Mouse (Mus musculus): Measurements from ENCODE around the gene 3110009E18Rik. TPM values are rescaled to one million over a fixed set of nuclear protein-coding genes. Genes with fewer than 3 reads are reported as not detected.

The 3110009E18Rik gene
- polyA plus RNA-seq, 1 experiment from 2014 or later: 17.3 TPM

DNA sequence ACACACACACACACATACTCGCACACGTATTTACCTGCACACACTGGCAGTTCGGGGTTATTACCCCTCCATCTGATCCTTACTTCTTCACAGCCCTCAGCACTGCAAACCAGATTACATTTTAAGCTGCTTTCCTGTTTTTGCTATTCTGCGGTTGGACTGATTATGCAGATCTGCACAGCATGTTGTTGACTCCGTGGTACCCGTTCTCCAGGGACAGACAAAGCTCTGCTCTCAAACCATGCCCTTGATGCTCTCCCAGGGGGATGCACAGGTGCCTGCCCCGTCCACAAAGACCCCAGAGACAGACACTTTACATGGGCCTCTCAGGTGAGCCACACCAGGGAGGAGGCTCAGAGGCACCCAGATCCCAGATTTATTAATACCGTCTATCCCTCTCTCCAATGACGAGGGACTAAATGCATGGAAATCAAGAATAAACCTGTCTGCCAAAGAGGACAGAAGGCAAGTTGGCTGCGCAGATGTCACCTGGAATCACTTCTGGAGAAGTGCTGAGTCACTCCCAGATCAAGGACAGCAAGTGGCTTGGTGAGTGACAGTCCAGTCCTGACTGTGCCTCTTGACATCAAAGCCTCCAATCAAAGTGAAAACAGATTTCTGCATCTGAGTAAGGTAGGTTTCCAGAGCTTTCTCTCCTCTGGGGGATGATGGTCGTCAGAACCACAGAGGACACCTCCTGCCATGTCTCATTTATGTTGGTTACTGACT, 87.7 kb downstream of the 3110009E18Rik start:
- no peak for ATAC-seq (ENCODE audit: low read depth)
- H3K9ac ChIP-seq (replicated peaks; ENCODE audit: low read depth, low read length): no peak overlapping the region
- 84% methylated on average over 11 of the region's 11 CpGs for WGBS
- H3K27ac ChIP-seq (ENCODE audit: low read depth, low read length): no peak overlapping the region
- H3K4me2 ChIP-seq (ENCODE audit: low read depth, low read length): no peak overlapping the region
- H3K27me3 ChIP-seq (ENCODE audit: control insufficient read depth, insufficient read depth, low read length): no peaks in the 10 kb centered on the region
- H3K36me3 ChIP-seq (ENCODE audit: control insufficient read depth, insufficient read depth, low read length): no peaks in the 10 kb centered on the region
- H3K9me3 ChIP-seq (ENCODE audit: control insufficient read depth, low read length): no peaks in the 10 kb centered on the region
- H3K4me1 ChIP-seq (ENCODE audit: control insufficient read depth, insufficient read depth, low read length): no peaks in the 10 kb centered on the region
- H3K4me3 ChIP-seq (ENCODE audit: low read depth, low read length): no peak overlapping the region

GRCm38 (mm10) chr1:120220841-120221240, 99.9 kb downstream of the 3110009E18Rik start:
- Histone ChIP-seq H3K27me3 (ENCODE audit: control insufficient read depth, insufficient read depth, low read length) (no peaks in the 10 kb centered on the region), H3K9ac (replicated peaks; ENCODE audit: low read depth, low read length) (no peak overlapping the region), H3K27ac (ENCODE audit: low read depth, low read length) (no peak overlapping the region), H3K36me3 (ENCODE audit: control insufficient read depth, insufficient read depth, low read length) (no peaks in the 10 kb centered on the region), H3K4me3 (ENCODE audit: low read depth, low read length) (no peak overlapping the region), H3K9me3 (ENCODE audit: control insufficient read depth, low read length) (no peaks in the 10 kb centered on the region), H3K4me2 (ENCODE audit: low read depth, low read length) (no peak overlapping the region), H3K4me1 (ENCODE audit: control insufficient read depth, insufficient read depth, low read length) (no peaks in the 10 kb centered on the region)
- 66% methylated on average over 6 of the region's 6 CpGs for WGBS
- no peak for ATAC-seq (ENCODE audit: low read depth)

DNA sequence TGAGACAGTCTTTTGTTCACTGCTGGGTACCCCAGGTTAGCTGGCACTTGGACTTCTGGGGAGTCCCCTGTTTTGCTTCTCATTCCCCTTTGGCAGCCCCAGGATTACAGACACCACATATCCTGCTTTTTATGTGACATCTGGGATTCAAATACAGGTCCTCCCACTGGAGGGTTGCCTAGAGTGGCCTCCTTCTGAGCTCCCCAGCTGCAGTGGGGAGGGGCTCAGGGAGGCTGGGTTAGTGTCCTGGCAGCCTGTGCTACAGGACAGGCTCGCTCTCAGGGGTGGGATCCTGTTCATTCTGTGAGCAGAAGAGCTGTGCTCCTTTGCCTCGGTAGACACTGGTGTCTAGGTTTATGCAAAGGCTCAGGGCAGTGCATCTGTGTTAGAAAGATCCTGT, 100.3 kb downstream of the 3110009E18Rik start:
- Histone ChIP-seq H3K4me3 (ENCODE audit: low read depth, low read length) (no peak overlapping the region), H3K36me3 (ENCODE audit: control insufficient read depth, insufficient read depth, low read length) (no peaks in the 10 kb centered on the region), H3K27ac (ENCODE audit: low read depth, low read length) (no peak overlapping the region), H3K9me3 (ENCODE audit: control insufficient read depth, low read length) (no peaks in the 10 kb centered on the region), H3K4me1 (ENCODE audit: control insufficient read depth, insufficient read depth, low read length) (no peaks in the 10 kb centered on the region), H3K9ac (replicated peaks; ENCODE audit: low read depth, low read length) (no peak overlapping the region), H3K4me2 (ENCODE audit: low read depth, low read length) (no peak overlapping the region), H3K27me3 (ENCODE audit: control insufficient read depth, insufficient read depth, low read length) (no peaks in the 10 kb centered on the region)
- no peak for ATAC-seq (ENCODE audit: low read depth)
- whole genome bisulfite sequencing: 60% methylated on average over 2 of the region's 2 CpGs

DNA sequence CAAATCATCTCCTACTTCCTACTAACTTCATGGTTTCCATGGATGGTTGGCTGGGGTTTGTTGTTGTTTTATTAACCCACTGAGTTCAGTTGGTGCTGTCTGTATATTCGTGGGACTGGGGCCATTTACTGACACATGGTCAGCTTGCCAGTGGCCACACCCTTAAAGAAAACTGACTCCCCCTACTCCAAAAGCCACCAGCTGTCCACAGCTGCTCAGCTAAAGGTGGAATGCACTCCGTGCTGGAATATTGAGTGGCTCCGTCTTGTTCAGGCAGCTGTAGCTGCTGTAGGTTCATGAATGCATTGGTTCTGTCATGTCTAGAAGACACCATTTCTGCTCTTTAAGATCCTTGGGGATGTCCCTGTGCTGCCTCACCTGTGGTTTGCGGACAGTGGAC, 102.6 kb downstream of the 3110009E18Rik start:
- H3K9me3 ChIP-seq (ENCODE audit: control insufficient read depth, low read length): no peaks in the 10 kb centered on the region
- H3K36me3 ChIP-seq (ENCODE audit: control insufficient read depth, insufficient read depth, low read length): no peaks in the 10 kb centered on the region
- no peaks in the 10 kb centered on the region for H3K27me3 ChIP-seq (ENCODE audit: control insufficient read depth, insufficient read depth, low read length)
- WGBS: 77% methylated on average over 4 of the region's 4 CpGs
- ATAC-seq (ENCODE audit: low read depth): no peak
- no peak overlapping the region for H3K9ac ChIP-seq (replicated peaks; ENCODE audit: low read depth, low read length)
- no peak overlapping the region for H3K4me2 ChIP-seq (ENCODE audit: low read depth, low read length)
- no peak overlapping the region for H3K4me3 ChIP-seq (ENCODE audit: low read depth, low read length)
- H3K27ac ChIP-seq (ENCODE audit: low read depth, low read length): no peak overlapping the region
- H3K4me1 ChIP-seq (ENCODE audit: control insufficient read depth, insufficient read depth, low read length): no peaks in the 10 kb centered on the region

DNA sequence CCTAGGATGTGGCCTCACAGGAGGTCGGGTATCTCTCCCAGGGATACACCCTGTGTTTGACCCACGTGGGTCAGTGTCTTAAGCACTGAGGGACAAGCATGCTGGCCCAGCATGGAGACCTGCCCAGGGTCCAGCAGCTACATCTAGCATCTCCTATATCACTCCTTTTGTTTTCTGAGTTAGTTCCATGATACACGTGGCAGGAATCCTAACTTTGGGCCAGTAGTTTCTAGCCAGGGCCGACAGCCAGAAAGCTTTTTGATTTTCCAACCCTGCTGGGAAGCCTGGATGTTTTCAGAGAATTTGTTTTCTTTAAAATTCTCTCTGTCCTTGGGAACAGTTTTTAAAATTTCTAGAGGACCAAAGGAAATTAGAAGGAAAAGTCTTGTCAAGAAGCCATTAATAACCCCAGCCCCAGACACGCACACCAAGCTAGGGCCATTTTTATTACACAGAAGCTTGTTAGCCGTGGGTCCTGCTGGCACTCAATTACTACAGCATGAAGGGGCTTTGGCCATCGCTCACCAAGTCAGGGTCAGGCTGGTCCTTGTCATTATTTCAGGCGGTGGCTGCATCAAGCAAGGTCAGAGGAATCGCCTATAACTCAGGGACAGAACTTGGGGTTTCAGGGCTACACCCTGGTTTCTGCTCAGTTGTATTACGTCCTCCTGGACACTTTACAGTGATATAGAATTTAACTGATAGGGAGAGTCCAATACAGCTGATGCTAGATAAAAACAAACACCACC, 108.9 kb downstream of the 3110009E18Rik start:
- Histone ChIP-seq H3K9ac (replicated peaks; ENCODE audit: low read depth, low read length) (no peak overlapping the region), H3K27me3 (ENCODE audit: control insufficient read depth, insufficient read depth, low read length) (no peaks in the 10 kb centered on the region), H3K36me3 (ENCODE audit: control insufficient read depth, insufficient read depth, low read length) (no peaks in the 10 kb centered on the region), H3K4me3 (ENCODE audit: low read depth, low read length) (no peak overlapping the region), H3K4me2 (ENCODE audit: low read depth, low read length) (no peak overlapping the region), H3K4me1 (ENCODE audit: control insufficient read depth, insufficient read depth, low read length) (no peaks in the 10 kb centered on the region), H3K27ac (ENCODE audit: low read depth, low read length) (no peak overlapping the region), H3K9me3 (ENCODE audit: control insufficient read depth, low read length) (no peaks in the 10 kb centered on the region)
- ATAC-seq (ENCODE audit: low read depth): no peak
- 70% methylated on average over 10 of the region's 10 CpGs for WGBS

DNA sequence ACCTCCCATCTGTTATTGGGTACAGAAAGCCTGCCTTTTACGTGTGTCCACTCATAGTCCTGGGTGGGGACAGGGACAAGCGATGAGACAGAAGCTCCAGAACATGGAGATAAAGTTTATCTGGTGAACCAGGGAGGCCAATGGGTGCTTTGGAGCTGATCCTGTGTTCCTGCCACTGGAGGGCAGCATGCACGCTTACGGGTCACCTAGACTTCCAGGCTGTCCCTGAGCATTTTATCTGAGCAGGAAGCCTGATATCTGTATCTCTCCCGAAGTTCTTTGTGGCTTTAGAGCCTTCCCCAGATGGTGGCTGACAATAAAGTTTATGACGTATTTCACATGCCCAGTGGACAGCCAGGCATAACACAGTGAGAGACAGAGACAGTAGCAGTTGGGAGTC, 110.3 kb downstream of the 3110009E18Rik start:
- Histone ChIP-seq H3K4me2 (ENCODE audit: low read depth, low read length) (no peak overlapping the region), H3K27ac (ENCODE audit: low read depth, low read length) (no peak overlapping the region), H3K27me3 (ENCODE audit: control insufficient read depth, insufficient read depth, low read length) (no peaks in the 10 kb centered on the region), H3K4me1 (ENCODE audit: control insufficient read depth, insufficient read depth, low read length) (no peaks in the 10 kb centered on the region), H3K36me3 (ENCODE audit: control insufficient read depth, insufficient read depth, low read length) (no peaks in the 10 kb centered on the region), H3K9ac (replicated peaks; ENCODE audit: low read depth, low read length) (no peak overlapping the region), H3K9me3 (ENCODE audit: control insufficient read depth, low read length) (no peaks in the 10 kb centered on the region), H3K4me3 (ENCODE audit: low read depth, low read length) (no peak overlapping the region)
- ATAC-seq (ENCODE audit: low read depth): peak; percentile 60
- WGBS: 47% methylated on average over 6 of the region's 6 CpGs

DNA sequence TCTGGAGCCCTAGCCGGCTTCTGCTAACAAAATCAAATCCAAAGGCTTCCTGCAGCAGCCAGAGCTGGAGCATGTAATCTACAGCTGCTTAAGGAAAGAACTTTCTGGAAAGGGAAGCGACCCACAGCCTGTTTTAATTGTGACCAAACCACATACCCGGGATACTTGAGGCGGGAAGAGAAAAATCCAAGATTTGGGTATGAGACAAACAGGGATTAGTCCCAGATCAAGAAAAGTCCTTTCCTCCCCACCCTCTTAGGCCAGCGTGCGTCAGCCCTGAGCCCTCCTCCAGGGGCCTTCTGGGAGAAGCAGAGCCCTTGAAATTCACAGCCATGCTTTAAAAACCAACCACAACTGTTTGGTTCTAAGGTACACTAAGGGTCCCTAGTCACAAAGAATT, 111.2 kb downstream of the 3110009E18Rik start:
- Histone ChIP-seq H3K4me2 (ENCODE audit: low read depth, low read length) (no peak overlapping the region), H3K9me3 (ENCODE audit: control insufficient read depth, low read length) (no peaks in the 10 kb centered on the region), H3K4me3 (ENCODE audit: low read depth, low read length) (no peak overlapping the region), H3K36me3 (ENCODE audit: control insufficient read depth, insufficient read depth, low read length) (no peaks in the 10 kb centered on the region), H3K27ac (ENCODE audit: low read depth, low read length) (no peak overlapping the region), H3K4me1 (ENCODE audit: control insufficient read depth, insufficient read depth, low read length) (no peaks in the 10 kb centered on the region), H3K9ac (replicated peaks; ENCODE audit: low read depth, low read length) (no peak overlapping the region), H3K27me3 (ENCODE audit: control insufficient read depth, insufficient read depth, low read length) (no peaks in the 10 kb centered on the region)
- ATAC-seq (ENCODE audit: low read depth): no peak
- 85% methylated on average over 6 of the region's 6 CpGs for WGBS

DNA sequence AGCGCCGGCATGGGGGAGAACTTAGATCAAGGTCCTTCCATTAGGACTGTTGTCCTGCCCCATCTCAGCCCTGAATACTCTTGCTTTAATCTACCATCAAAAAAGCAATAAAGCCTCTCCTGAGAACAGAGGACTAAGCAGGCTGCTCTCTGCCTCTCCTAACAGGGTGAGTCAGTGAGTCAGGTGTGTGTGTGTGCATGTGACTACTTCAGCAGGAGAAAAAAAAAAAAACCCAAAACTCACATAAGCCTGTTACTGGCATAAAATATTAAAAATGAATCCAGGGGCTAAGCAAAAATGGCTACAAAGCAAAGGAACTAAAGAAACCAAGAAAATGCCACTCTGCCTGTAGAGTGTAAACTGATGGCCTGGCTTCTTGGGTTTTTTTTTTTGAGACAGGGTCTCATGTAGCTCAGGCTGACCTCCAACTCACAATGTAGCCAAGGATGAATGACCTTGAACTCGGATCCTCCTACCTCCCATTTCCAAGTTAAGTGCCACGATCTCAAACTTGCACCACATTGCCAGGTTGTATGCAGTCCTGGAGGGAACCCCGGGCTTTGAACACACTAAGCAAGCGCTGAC, 114.7 kb downstream of the 3110009E18Rik start:
- Histone ChIP-seq H3K27me3 (ENCODE audit: control insufficient read depth, insufficient read depth, low read length) (no peaks in the 10 kb centered on the region), H3K4me2 (ENCODE audit: low read depth, low read length) (no peak overlapping the region), H3K9ac (replicated peaks; ENCODE audit: low read depth, low read length) (no peak overlapping the region), H3K4me1 (ENCODE audit: control insufficient read depth, insufficient read depth, low read length) (no peaks in the 10 kb centered on the region), H3K4me3 (ENCODE audit: low read depth, low read length) (no peak overlapping the region), H3K27ac (ENCODE audit: low read depth, low read length) (no peak overlapping the region), H3K9me3 (ENCODE audit: control insufficient read depth, low read length) (no peaks in the 10 kb centered on the region), H3K36me3 (ENCODE audit: control insufficient read depth, insufficient read depth, low read length) (no peaks in the 10 kb centered on the region)
- no peak for ATAC-seq (ENCODE audit: low read depth)
- 92% methylated on average over 6 of the region's 6 CpGs for WGBS

- WGBS: 82% methylated on average over 14 of the region's 14 CpGs
- no peak for ATAC-seq (ENCODE audit: low read depth)
- H3K4me1 ChIP-seq (ENCODE audit: control insufficient read depth, insufficient read depth, low read length): no peaks in the 10 kb centered on the region
These were observed 115.4 kb downstream of the 3110009E18Rik start for GRCm38 (mm10) chr1:120236424-120236823.

More at GRCm38 (mm10) chr1:120236424-120236823, 115.4 kb downstream of the 3110009E18Rik start:
- Histone ChIP-seq H3K4me3 (ENCODE audit: low read depth, low read length) (no peak overlapping the region), H3K9ac (replicated peaks; ENCODE audit: low read depth, low read length) (no peak overlapping the region), H3K9me3 (ENCODE audit: control insufficient read depth, low read length) (no peaks in the 10 kb centered on the region), H3K27me3 (ENCODE audit: control insufficient read depth, insufficient read depth, low read length) (no peaks in the 10 kb centered on the region), H3K36me3 (ENCODE audit: control insufficient read depth, insufficient read depth, low read length) (no peaks in the 10 kb centered on the region), H3K4me2 (ENCODE audit: low read depth, low read length) (no peak overlapping the region), H3K27ac (ENCODE audit: low read depth, low read length) (no peak overlapping the region)
